Mouse (Mus musculus): Measurements from ENCODE around the gene Nsun7. TPM values are rescaled to one million over a fixed set of nuclear protein-coding genes. Genes with fewer than 3 reads are reported as not detected.
"Not testable (repeated sequence)": the region's sequence is repeated elsewhere in the genome, so short reads cannot be mapped to it uniquely, and the experiment has no call there.

Nsun7 gene
- total RNA-seq (2022) = 10 to 100 TPM in 3 of 4 experiments, 1 to 10 TPM in 1; 9.1 to 14.3 (median 11.9) TPM

DNA sequence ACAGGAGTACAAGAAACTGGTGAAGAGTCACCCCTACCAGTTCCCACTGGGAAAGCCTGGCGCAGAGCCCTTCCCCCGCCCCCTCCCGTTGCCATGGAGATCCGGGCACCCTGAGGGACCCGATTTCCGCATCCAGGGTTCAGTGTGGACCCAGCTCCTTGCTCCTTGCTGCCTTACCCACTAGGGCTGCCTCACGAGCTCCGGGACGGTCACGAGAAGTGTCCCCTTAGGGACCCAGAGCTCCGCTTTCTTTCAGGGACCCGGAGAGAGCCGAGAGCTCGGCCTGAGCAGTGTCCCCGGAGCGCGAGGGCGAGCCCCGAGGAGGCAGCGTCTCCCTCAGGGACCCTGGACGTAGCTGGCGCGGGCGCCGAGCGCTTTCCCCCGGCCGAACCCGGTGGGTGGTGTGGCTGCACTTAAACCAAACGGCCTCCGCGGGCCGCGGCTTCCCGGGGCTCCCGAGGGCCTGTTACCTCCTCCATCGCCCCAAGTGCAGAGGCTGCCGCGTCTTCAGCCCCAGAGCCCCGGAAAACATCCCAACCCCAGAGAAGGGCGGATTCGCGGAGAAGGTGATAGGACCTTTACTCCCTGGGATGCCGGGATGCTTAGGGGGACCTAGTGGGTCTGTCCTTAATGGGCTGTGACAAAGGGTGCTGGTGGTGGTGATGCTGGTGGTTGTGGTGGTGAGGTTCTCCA lies at the start of gene Nsun7:
Gene Nsun7, plus strand, starts transcription at position 142 of the 693 bp plus-strand sequence.
- DNase-seq (ENCODE audit: low spot score in 2 of 2) = peak; percentile 77 to 80

DNA sequence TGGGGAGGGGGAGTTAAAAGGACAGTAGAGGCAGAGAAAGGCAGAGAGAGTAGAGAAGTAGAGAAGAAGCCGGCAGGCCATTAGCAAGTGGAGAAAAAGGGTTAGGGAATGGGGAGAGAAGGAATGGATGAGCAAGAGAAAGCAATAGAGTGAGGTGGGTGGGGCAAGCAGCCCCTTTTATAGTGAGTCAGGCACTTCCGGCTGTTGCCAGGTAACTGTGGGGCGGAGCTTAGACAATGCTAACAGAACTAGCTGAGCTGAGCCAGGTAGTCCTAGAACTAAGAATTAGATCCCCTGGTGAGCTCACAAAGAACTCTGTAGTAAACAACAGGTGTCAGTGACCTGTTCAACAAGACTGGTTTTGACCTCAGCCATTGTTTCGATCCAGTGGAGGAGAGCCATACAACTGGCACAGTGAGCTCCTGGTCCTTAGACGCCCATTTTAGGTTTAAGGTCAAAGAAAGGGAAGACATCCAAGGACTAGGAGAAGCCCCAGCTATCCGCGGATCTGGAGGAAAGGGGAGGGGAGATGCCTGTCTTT lies 45.2 kb upstream of the Nsun7 start:
- no peak for DNase-seq (ENCODE audit: low spot score in 2 of 2)

DNA sequence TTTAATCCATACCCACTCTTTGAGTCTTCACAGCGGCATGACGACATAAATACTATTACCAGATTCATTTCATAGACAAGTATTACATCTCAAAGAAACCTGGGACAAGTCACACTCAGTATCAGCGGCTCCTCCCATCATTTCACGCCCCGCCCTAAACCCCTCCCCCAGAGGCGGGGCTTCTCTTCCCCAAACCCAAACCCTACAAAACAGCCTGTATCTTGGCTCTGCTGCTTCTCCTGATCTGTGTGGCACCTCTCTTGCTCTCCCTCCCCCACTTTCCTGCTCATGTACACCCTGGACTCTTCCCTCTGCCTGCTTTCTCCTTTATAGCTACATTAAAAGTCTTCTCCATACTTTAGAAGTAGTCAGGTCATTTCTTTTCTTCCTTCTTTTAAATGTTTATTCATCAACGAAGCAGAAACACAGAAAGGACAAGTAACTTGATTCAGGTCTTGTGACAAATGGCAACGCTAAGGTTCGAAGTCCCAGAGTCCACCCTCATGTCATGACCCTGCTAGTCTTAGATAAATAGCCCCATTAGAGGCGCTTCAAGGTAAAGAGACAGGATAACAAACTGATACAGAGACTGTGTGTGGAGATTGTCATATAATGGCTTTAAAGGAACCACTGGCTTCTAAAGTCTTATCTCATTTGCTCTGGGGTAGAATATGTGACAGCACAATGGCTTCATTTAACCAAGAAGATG lies 44.0 kb upstream of the Nsun7 start:
- no peak for DNase-seq (ENCODE audit: low spot score in 2 of 2)

DNA sequence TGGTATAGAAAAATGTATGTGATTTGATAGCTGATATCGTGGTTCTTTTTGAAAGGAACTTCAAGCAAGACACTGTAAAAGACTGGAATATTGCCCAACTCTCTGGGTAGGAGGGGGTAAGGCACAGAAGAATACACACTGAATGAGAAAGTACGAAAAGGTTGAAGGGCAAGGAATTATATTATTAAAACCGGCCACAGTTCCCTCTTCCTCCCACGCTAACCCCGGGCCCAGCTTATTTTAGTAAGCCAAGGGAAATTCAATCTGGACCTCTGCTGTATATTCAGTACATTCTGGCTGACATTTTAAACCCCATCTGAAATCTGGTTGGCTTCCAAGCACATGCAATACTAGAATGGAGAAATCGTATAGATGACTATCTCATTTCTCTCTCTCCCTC lies 40.0 kb upstream of the Nsun7 start:
- DNase-seq (ENCODE audit: low spot score in 2 of 2) = no peak

DNA sequence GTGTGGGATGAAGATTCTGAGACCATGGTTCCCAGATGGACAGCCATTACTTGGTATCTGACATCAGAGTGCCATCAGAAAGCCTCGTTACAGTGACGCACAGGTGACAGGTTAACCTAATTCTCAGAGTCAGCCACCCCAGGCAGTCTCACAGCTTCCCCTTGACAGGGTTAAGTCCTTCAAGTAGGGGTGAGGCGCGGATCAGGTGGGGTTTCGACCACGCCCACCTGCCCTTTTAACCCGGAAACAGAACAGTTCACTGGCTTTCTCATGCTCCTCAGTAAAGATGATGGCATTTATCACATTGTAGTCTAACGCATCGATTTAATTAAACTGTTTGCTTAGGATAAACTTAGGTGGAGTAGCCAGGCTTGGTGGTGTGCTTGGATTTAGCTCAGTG lies 39.1 kb upstream of the Nsun7 start:
- DNase-seq (ENCODE audit: low spot score in 2 of 2) = no peak

DNA sequence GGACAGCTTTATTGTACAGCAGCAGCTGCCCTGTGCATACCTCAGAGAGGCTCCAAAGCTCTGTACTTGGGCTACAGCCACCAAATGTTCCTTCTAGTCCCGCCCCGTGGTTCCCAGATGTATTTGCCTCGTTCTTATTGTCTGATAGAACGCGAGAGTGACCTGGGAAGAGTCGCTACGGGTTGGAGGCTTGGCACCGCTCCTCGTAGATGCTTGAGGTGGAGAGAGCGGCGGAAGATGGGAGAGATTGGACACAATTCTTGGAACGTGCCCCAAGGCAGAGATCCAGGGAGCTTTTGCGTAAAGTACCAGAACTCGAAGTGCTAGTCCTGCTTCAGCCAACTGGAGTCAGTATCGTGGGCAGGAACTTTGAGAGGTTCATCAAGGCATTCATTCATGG lies 36.8 kb upstream of the Nsun7 start:
- DNase-seq (ENCODE audit: low spot score in 2 of 2) = no peak

DNA sequence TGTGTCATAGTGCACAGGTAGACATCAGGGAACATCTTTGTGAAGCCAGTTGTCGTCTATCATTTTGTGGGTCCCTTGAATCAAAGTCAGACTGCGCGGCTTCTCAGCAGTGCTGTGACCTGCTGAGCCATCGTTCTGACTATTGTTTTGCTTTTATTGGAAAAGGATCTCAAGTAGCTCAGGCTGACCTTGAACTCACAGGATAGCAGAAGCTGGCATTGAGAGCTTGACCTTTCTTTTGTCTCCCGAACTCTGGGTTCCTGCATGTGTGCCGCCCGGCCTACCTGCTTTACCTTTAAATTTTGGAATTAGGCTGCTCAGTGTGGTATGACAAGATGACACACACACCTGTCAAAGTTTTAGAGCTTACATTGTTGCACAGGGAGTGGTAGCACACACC lies 33.2 kb upstream of the Nsun7 start:
- no peak for DNase-seq (ENCODE audit: low spot score in 2 of 2)

DNA sequence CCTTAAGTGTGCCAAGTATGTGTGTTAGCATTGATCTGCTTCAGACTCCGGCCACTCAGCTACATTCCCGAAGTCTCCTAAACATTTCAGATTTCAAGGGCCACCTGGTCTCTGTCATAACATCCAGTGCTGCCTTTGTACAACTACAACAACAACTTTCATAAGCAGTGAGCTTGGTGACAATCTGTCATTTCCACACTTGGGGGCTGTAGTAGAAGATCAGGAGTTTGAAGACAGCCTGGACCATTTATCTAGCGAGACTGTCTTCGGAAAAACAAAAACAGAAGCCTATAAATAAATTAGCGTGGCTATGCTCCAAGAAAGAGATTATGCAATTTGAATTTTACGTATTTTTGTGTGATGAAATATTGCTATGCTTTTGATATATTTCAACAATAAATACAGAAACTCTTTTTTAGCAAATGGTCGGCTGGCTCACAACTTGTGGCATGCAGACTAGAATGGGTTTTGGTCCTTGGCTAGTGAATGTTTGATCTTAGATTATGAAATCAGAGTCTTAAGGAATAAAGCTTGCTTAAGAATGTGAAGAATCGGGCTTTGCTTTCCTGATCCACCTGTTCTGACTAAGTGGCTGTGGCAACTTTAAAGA lies 27.9 kb upstream of the Nsun7 start:
- DNase-seq (ENCODE audit: low spot score in 2 of 2) = no peak

DNA sequence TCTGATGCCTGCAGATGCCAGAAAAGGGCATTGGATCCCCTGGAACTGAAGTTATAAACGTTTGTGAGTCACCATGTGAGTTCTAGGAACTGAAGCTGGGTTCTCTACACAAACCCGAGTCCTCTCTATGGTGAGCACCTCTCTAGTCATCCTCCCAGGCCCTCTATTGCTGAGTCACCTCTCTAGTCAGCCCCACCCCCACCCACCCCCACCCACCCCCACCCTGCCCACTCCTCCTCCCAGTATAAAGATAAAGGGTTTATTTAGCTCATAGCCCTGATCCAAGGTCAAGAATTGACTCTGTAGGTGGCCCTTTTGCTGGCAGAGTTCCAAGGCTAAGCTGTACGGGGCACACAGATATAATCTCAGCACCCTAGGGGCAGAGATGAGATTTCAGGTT lies 27.2 kb upstream of the Nsun7 start:
- no peak for DNase-seq (ENCODE audit: low spot score in 2 of 2)

DNA sequence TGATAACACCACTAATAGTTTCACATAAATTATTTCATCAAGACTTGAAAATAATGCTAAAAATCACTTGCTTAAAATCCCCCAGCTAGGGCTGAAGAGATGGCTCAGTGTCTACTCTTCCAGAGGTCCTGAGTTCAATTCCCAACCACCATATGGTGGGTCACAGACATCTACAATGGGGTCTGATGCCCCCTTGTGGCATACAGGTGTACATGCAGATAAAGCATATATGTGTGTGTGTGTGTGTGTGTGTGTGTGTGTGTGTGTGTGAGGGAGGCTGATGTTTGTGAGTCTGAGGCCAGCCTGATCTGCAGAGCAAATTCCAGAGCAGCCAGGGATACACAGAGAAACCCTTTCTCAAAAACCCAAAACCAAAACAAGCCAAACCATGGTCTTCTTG lies 17.8 kb upstream of the Nsun7 start:
- no peak for DNase-seq (ENCODE audit: low spot score in 2 of 2)

DNA sequence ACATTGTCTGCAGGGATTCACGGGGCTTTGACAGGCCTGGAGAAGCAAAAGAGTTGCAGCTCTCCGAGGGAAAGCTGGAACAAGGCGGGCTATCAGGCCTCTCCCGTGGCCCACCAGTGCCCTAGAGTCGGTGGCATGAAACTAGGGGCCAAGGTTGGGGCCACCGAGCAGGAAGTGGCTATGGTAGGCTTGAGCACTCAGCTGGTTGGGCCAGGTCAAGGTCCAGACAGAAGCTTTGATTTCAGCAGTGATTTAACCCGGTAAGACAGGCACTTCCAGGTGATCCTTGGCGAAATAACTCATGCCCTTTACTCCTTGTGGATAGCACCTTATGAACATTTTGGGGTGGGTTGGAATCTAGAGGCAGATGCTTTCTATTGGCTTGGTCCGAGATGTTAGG lies 16.2 kb upstream of the Nsun7 start:
- DNase-seq (ENCODE audit: low spot score in 2 of 2) = no peak

DNA sequence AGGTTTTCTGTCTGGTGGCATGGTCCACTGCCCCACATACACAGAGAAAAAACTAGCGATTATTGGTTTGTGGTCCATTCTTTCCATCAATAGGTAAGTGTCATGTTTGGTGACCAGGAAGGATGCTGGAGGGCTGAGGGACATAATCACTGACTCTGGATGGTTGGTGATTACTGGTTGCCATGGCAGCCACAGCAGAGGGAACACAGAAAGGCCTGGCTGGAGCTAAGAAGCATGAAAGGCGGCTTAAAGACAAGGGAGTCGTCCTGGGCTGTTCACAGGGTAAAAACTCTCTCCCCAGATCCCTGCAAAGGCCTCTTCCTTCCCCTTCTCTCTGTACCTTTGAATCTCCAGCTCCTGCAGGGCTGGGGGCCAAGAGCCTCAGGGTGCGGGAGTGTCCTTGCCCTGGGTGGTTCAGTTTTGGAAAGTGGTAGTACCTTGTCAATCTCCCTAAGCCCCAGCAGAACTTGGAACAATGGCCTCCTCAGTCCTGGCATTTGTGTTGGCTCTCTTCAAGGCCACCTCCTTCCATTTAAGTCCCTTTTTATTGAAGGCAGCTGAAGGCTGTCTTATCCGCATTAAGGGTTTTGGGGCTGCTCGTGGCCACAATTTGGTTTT lies 15.5 kb upstream of the Nsun7 start:
- DNase-seq (ENCODE audit: low spot score in 2 of 2) = no peak

DNA sequence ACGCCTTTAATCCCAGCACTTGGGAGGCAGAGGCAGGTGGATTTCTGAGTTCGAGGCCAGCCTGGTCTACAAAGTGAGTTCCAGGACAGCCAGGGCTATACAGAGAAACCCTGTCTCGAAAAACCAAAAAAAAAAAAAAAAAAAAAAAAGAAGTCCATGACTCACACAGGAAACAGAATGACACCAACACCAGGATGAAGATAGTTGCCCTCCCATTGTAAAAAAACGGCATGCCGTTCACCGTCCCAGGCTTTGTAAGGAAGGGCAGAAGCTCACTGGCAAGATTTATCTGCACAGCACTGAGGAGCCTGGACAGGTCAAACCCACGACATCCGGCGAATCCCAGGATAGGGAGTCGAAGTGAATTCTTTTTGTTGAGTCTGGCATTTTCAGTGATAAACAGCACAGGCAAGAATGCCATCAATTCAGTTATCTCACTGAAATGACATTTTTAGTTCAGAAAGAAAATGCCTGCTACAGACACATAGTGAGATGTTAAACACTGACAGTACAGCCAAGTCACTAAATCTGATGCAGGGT lies 13.7 kb upstream of the Nsun7 start:
- no peak for DNase-seq (ENCODE audit: low spot score in 2 of 2)

DNA sequence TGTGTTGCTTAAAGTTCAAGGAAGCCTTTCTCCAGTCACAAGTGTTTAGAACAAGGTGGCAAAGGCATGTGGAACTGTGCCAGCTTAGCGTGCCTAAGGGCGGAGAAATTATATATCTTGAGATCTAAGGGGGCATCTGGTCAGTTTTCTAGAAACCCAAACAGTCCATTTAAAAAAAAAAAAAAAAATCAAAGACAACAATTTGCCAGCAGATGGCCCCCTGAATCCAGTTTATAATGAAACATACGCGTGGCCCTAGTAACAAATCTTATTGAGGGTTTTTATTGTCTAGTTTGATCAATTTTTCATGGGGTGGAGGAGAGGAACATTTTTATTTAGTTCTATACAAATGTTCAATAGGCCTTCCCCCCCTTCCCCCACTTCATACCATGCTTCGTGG lies 6.5 kb upstream of the Nsun7 start:
- no peak for DNase-seq (ENCODE audit: low spot score in 2 of 2)

DNA sequence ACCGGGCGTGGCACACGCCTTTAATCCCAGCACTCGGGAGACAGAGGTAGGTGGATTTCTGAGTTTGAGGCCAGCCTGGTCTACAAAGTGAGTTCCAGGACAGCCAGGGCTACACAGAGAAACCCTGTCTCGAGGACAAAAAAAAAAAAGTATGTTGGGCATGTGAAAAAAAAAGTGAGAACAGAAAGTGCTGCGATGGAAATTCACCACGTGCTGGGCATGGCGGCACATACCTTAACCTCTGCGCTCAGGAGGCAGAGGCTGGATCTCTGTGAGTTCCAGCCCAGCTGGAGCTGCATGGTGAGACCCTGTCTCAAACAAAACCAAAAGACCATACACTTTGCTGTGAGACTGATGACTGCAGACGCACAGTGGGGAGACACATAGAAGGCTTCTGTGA lies 4.7 kb upstream of the Nsun7 start:
- DNase-seq (ENCODE audit: low spot score in 2 of 2) = no peak

DNA sequence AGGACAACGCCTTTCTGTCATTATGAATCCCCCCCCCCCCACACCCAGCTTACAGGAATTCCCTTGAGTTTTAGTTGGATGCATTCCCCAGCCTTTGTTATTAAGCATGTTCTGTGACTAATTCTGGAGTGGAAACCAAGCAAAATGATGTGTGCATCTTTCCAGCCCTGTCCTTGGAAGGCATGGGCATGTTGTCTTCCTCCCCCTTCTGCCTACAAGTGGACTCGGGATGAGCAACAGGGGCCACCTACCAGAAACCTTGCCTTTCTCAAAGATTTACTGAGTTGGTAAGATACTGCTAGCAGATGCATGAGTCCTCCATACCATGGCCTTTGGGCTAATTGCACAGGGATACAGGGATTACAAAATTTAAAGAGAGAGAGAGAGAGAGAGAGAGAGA lies 697 bp upstream of the Nsun7 start:
- DNase-seq (ENCODE audit: low spot score in 2 of 2) = no peak

DNA sequence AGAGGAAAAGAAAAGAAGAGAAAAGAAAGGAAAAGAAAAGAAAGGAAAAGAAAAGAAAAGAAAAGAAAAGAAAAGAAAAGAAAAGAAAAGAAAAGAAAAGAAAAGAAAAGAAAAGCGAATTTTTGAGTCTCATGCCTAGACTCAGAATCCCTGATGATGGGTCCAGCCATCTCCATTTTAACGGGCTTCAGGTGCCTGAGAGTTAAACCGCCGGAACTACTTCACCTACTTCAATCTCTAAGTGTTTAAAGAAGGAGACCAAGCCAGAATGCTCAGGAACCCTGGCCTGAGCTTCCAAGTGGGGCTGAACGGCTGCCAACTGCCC lies 304 bp upstream of the Nsun7 start:
- not testable (repeated sequence) for DNase-seq (ENCODE audit: low spot score in 2 of 2)

DNA sequence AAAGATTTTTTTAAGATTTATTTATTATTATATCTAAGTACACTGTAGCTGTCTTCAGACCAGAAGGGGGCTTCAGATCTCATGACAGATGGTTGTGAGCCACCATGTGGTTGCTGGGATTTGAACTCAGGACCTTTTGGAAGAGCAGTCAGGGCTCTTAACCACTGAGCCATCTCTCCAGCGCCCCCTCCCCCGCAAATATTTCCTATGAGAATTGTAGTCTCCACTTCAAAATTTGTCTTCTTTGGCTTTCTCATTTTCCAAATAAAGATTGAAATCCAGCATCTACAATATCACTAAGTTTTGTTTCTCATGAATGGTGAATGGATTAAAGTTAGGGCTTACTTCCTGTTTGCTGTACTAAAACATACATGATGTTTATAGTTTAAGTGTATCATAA lies 2.8 kb downstream of the Nsun7 start:
- DNase-seq (ENCODE audit: low spot score in 2 of 2) = no peak

DNA sequence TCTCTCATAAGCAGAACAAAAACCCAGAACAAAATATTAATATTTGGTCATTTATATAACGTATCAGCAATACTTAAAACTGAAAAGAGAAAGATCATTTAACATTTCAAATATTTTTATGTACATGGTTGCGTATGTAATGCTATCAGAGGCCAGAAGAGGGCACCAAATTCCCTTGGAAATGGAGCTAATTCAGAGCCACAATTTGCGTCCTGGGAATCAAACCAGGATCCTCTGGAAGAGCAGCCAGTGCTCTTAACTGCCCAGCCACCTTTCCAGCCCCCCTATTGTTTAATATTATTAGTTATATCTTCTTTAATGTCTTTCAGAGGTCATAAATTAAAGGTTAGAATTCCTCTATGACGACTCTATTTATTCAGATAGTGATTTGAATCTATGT lies 3.7 kb downstream of the Nsun7 start:
- DNase-seq (ENCODE audit: low spot score in 2 of 2) = peak in 1 of 2 experiments; percentile 28

DNA sequence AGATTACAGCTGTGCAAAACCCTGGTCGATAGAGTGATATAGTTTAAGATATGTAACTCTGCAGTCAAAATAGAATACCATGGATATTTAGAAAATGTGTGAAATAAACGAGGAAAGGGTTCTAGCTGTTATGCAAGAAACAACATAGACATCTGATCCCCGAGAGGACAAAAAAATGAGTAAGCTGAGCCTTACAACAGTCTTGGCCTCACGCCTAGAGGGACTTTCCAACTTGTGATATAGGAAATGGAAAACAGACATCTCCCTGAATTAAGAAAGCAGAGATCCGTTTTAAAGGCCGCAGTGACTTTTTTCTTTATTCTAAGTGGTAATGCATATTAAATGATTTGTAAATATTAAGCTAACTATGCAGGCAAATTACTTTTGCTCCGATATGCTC lies 9.9 kb downstream of the Nsun7 start:
- DNase-seq (ENCODE audit: low spot score in 2 of 2) = no peak

DNA sequence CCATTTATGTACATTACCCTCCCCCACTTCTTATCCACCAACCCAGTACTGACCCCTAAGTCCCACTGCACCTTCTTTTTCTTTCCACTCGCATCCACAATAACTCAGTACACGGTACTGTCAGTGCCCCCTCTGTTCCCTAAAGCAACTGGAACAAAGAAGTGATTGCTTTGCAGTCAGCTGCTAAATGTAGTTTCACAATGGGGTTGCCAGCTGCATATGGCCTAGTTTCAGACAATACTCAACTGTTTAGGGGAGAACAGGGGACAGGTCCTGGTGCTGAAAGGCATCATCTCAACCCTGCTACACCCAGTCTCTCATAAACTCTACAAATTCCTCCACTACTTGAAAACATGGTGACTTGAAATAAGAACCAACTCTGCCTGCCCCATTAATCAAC lies 11.4 kb downstream of the Nsun7 start:
- peak in 1 of 2 experiments; percentile 14 for DNase-seq (ENCODE audit: low spot score in 2 of 2)

DNA sequence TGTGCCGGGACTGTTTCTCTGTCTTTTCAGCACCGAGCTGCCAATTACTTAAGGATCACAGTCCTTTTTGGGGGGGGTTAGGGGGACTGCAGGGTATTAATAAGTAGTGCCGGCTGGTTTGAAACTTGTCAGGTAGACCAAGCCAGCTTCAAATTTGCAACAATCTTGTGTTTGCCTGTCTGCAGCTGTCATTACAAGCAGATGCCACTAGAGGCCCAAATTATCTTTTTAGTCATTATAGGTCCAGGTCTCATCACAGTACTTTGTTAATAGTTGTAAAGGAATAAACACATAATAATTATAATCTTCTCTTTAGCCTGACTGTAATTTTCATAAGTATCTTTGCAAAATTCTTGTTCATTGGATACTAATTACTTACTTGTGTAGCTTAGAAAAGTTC lies 14.7 kb downstream of the Nsun7 start:
- DNase-seq (ENCODE audit: low spot score in 2 of 2) = no peak

Measured in layer of hippocampus, adult 8-10 months (tissue).